Mouse (Mus musculus): Measurements from ENCODE around the gene Med16.
A peak's percentile ranks its signal among the peaks of the same experiment; 100 is the strongest.

The Med16 gene

GRCm38 (mm10) chr10:79917532-79918100 lies 8.9 kb upstream of the Med16 start:
- no peak for DNase-seq (ENCODE audit: low spot score)

- peak; percentile 91 for DNase-seq (ENCODE audit: low spot score)
These were observed 8.2 kb upstream of the Med16 start, which contains the start of gene Kiss1r for GRCm38 (mm10) chr10:79916808-79917531. TSS of gene Kiss1r (plus strand) at chr10:79916971.

- DNase-seq (ENCODE audit: low spot score), result no peak
These were observed 7.4 kb upstream of the Med16 start for GRCm38 (mm10) chr10:79916081-79916480.

GRCm38 (mm10) chr10:79914948-79915596 lies 6.3 kb upstream of the Med16 start:
- DNase-seq (ENCODE audit: low spot score), result no peak

GRCm38 (mm10) chr10:79914131-79914947 lies 5.6 kb upstream of the Med16 start:
- DNase-seq (ENCODE audit: low spot score), result peak; percentile 58

DNA sequence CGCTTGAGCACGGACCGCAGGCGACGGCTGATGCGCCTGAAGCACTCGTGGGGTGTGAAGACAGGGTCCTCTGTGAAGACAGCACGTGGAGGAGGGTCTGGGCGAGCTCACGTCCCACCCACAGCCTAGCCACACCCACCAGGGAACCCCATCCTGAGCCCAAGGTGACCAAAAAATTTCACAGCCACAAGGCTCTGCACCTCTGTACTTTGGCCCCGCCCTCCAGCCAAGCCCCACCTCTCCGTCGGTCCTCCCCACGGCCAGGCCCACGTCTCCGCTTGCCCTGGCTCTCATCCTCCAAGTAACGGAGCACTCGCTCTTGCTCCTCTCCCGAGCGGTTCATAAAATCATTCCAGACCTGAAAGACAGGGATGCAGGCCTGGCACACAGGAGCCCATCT lies 3.7 kb upstream of the Med16 start:
- DNase-seq (ENCODE audit: low spot score), result no peak

DNA sequence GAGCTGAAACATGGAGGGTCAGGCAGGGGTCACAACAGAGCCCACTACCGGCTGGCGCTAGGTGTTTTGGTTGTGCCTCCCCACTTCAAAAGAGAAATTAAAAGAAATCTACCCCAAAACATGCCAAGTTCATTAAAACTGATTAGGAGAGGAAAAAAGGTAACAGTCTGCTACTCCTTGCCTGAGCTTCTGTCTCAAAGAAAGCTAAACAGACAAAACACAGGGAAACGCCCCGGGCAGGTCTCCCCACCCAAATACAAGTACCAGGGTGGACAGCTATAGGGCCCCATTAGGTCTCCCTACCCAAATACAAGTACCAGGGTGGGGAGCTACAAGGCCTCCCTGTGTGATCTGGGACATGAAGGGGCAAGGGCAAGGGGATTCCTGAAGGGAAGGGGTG lies 1.8 kb upstream of the Med16 start, which contains the start of gene Gm26602:
Gene Gm26602 (plus strand): TSS at position 301 of the 400 bp plus-strand sequence.
- no peak for DNase-seq (ENCODE audit: low spot score)

GRCm38 (mm10) chr10:79909092-79909922 lies 584 bp upstream of the Med16 start:
- no peak for DNase-seq (ENCODE audit: low spot score)

- no peak for DNase-seq (ENCODE audit: low spot score)
These were observed 1.3 kb downstream of the Med16 start for GRCm38 (mm10) chr10:79907415-79907814.

- no peak for DNase-seq (ENCODE audit: low spot score)
These were observed 2.0 kb downstream of the Med16 start for GRCm38 (mm10) chr10:79906712-79907111.

GRCm38 (mm10) chr10:79900951-79901410 lies 7.7 kb downstream of the Med16 start:
- DNase-seq (ENCODE audit: low spot score), result peak; percentile 98

- no peak for DNase-seq (ENCODE audit: low spot score)
These were observed 11.1 kb downstream of the Med16 start for GRCm38 (mm10) chr10:79897316-79898245.

DNA sequence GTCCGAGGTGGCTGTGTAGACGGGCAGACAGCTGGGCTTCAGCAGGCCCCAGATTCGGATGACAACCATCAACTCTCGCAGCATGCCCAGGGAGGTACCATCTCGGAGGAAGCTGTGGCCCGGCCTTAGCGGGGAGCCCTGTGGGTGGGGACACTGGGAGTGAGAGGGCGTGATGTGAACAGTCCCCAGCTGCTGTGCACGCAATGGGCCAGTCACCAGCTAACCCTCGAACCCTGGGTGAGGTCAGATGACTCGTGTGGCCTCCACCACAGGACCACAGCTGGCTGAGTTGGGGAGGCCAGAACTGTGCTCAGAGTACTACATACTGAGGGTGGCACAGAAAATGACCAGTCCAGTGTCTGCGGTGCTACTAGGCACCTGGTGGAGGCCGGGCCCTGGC lies 11.9 kb downstream of the Med16 start:
- DNase-seq (ENCODE audit: low spot score), result no peak

- no peak for DNase-seq (ENCODE audit: low spot score)
These were observed 12.4 kb downstream of the Med16 start for GRCm38 (mm10) chr10:79896306-79896705.

- peak; percentile 85 for DNase-seq (ENCODE audit: low spot score)
These were observed 16.1 kb downstream of the Med16 start for GRCm38 (mm10) chr10:79892451-79893118.

DNA sequence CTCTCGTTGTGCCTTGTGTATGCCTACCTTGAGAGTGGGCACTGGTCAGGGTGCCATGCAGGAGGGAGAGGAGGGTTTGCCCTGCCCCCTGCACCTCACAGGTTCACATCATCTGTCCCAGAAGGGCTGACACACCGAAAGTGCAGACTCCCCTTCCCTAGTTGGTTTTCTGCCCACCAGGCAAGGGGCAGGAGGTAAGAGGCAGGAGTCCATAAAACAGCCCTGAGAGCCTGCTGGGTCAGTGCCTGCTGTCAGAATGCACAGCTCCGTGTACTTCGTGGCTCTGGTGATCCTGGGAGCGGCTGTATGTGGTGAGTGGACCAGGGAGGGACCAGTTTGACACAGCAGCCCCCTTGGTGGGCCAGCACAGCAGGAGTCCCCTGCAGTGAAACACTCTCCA lies 18.1 kb downstream of the Med16 start, which contains the start of gene Cfd:
Gene Cfd (plus strand): TSS at position 184 of the 400 bp plus-strand sequence.
- DNase-seq (ENCODE audit: low spot score), result no peak

DNA sequence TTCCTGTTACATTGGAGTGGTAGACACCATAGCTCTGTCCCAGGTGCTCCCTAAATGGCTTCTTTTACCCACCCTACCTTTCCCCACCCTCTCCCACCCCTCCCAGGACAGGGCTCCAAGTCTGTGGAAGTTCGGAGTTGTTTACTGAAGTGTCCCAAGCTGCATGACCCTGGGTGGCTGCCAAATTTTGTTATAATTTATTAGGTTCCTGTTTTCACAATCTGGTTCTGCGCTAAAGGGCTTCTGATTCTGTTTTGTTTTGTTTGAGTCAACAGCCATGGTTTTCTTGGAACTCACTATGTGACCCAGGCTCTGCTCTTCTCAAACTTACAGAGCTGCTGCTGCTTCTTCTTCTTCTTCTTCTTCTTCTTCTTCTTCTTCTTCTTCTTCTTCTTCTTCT lies 19.3 kb downstream of the Med16 start:
- peak; percentile 35 for DNase-seq (ENCODE audit: low spot score)

GRCm38 (mm10) chr10:79886611-79887010 lies 22.1 kb downstream of the Med16 start:
- no peak for DNase-seq (ENCODE audit: low spot score)

DNA sequence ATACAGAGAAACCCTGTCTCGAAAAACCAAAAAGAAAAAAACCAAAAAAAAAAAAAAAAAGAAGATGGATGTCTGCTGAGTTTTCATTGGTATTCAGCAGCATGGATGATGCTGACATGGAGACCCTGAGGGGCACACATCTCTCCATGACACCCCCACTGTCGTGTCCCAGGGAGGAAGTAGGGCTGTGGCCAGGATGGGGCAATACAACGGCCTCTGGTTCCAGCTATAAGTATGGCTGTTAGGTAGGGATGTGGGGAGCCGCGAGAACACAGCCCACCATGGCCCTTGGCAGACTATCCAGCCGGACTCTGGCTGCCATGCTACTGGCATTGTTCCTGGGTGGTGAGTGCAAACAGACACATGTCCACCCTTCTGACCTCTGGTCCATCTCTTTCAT lies 22.7 kb downstream of the Med16 start, which contains the start of gene Elane:
Gene Elane (plus strand): TSS at position 194 of the 400 bp plus-strand sequence.
- no peak for DNase-seq (ENCODE audit: low spot score)
